Mouse (Mus musculus) MEL (cell line): ENCODE data around the gene Arl15.

Experiments used
- BHLHE40 ChIP-seq: IDR thresholded peaks from 2 replicates; pipeline ENCODE4 v1.6.1; 2012; ENCODE audit warnings: low read depth, mild to moderate bottlenecking, inconsistent platforms, low read length, improper control_type of control experiment, borderline replicate concordance
- CHD2 ChIP-seq: IDR thresholded peaks from 2 replicates; pipeline ENCODE4 v1.6.1; 2011; ENCODE audit warnings: low read length, improper control_type of control experiment
- CTCF ChIP-seq, 3 experiments: IDR thresholded peaks in 2 of 3; conservative IDR thresholded peaks in 1 of 3; 2 replicates each; pipeline ENCODE4 v1.5.1; 2011 to 2012; ENCODE audit warnings: low read length in 3 of 3, low read depth in 2 of 3, mild to moderate bottlenecking in 2 of 3, improper control_type of control experiment in 1 of 3, inconsistent platforms in 1 of 3, mixed read lengths in 1 of 3, moderate library complexity in 1 of 3; ENCODE audit not compliant: control insufficient read depth in 1 of 3, insufficient read depth in 1 of 3, poor library complexity in 1 of 3, severe bottlenecking in 1 of 3
- EP300 ChIP-seq, 2 experiments: IDR thresholded peaks; 2 replicates each; pipeline ENCODE4 v1.6.1; 2011; ENCODE audit warnings: improper control_type of control experiment in 2 of 2, low read length in 2 of 2, low read depth in 1 of 2, mild to moderate bottlenecking in 1 of 2
- ETS1 ChIP-seq: IDR thresholded peaks from 2 replicates; pipeline ENCODE4 v1.6.1; 2012; ENCODE audit warnings: low read depth, mild to moderate bottlenecking, inconsistent platforms, low read length, improper control_type of control experiment, moderate library complexity
- GABPA ChIP-seq: IDR thresholded peaks from 2 replicates; pipeline ENCODE4 v1.6.1; 2012; ENCODE audit warnings: low read depth, mild to moderate bottlenecking, inconsistent platforms, low read length, improper control_type of control experiment, moderate library complexity
- KAT2A ChIP-seq: conservative IDR thresholded peaks from 2 replicates; pipeline ENCODE4 v1.6.1; 2012; ENCODE audit warnings: low read depth, low read length, improper control_type of control experiment, inconsistent platforms
- MAX ChIP-seq: IDR thresholded peaks from 2 replicates; pipeline ENCODE4 v1.6.1; 2011; ENCODE audit warnings: low read length, improper control_type of control experiment
- MAZ ChIP-seq: IDR thresholded peaks from 2 replicates; pipeline ENCODE4 v1.6.1; 2012; ENCODE audit warnings: low read depth, mild to moderate bottlenecking, inconsistent platforms, low read length, improper control_type of control experiment
- NRF1 ChIP-seq: IDR thresholded peaks from 2 replicates; pipeline ENCODE4 v1.6.1; 2014; ENCODE audit warnings: low read depth, mild to moderate bottlenecking, inconsistent platforms, low read length, improper control_type of control experiment, moderate library complexity; ENCODE audit not compliant: poor library complexity, insufficient read depth, severe bottlenecking
- POLR2A ChIP-seq, 2 experiments: IDR thresholded peaks; 2 replicates each; pipeline ENCODE4 v1.6.1; 2011 to 2012; ENCODE audit warnings: low read length in 2 of 2, mild to moderate bottlenecking in 2 of 2, control low read depth in 1 of 2, improper control_type of control experiment in 1 of 2, low read depth in 1 of 2, moderate library complexity in 1 of 2; ENCODE audit not compliant: control insufficient read depth in 1 of 2, insufficient read depth in 1 of 2, poor library complexity in 1 of 2
- RAD21 ChIP-seq: IDR thresholded peaks from 2 replicates; pipeline ENCODE4 v1.6.1; 2011; ENCODE audit warnings: mild to moderate bottlenecking, low read depth, low read length, improper control_type of control experiment
- SMC3 ChIP-seq: IDR thresholded peaks from 2 replicates; pipeline ENCODE4 v1.6.1; 2011; ENCODE audit warnings: low read depth, low read length, improper control_type of control experiment
- ZC3H11A ChIP-seq: IDR thresholded peaks from 2 replicates; pipeline ENCODE4 v1.6.1; 2012; ENCODE audit warnings: low read depth, mild to moderate bottlenecking, inconsistent platforms, low read length, improper control_type of control experiment

- no peak for TF ChIP-seq SMC3
- TF ChIP-seq BHLHE40, result no peak
- TF ChIP-seq NRF1, result no peak
- no peak for TF ChIP-seq KAT2A
- TF ChIP-seq CTCF (IDR thresholded peaks at IDR 0.05 in 2 of 3, conservative IDR thresholded peaks at IDR 0.05 in 1 of 3; ENCODE audit: control insufficient read depth in 1 of 3, insufficient read depth in 1 of 3, low read depth in 2 of 3, low read length in 3 of 3, poor library complexity in 1 of 3, severe bottlenecking in 1 of 3), result no peak
- TF ChIP-seq POLR2A (IDR thresholded peaks at IDR 0.05; ENCODE audit: control insufficient read depth in 1 of 2, insufficient read depth in 1 of 2, low read depth in 1 of 2, low read length in 2 of 2, poor library complexity in 1 of 2), result no peak
- no peak for TF ChIP-seq GABPA
- TF ChIP-seq MAX, result no peak
- TF ChIP-seq RAD21, result no peak
- TF ChIP-seq EP300 (IDR thresholded peaks at IDR 0.05; ENCODE audit: low read depth in 1 of 2, low read length in 2 of 2), result peak in 1 of 2 experiments; percentile 25; a peak in 1 of 4 replicates
- TF ChIP-seq ZC3H11A, result no peak
- TF ChIP-seq ETS1, result 0 out of 2 replicates have a peak, but pooled peaks have one; percentile 14
- no peak for TF ChIP-seq MAZ
- no peak for TF ChIP-seq CHD2
These were observed 144.8 kb downstream of the Arl15 start for GRCm38 (mm10) chr13:113939097-113939496.
